Mouse (Mus musculus) liver, embryonic 14.5 days (tissue): ENCODE measurements at regions not wholly inside any gene's neighbourhood (a gene's known extent, or its start where the extent isn't known, plus 50 kb on each side); places are given as distances from the start of the nearest gene placed in this dataset.

Experiments used
- ATAC-seq: fragments of 200-750 bp; cut with Nextera tagmentation; 2 replicates; pipeline ENCODE4 v1.8.0; 2017; ENCODE audit warnings: moderate number of reproducible peaks, mild to moderate bottlenecking, moderate library complexity; ENCODE audit not compliant: insufficient read depth
- DNase-seq, 3 experiments: peaks; one replicate each; pipeline ENCODE4 v3.0.0-alpha.2; 2012 to 2013; ENCODE audit warnings: low read depth in 3 of 3, low spot score in 3 of 3
- H3K27ac ChIP-seq: fragments of 300-500 bp; sonication (generic); 2 replicates; pipeline ENCODE4 v1.5.1; 2014; ENCODE audit warnings: moderate library complexity, mild to moderate bottlenecking, control low read depth, inconsistent platforms
- H3K27me3 ChIP-seq: fragments of 300-500 bp; sonication (generic); 2 replicates; pipeline ENCODE4 v1.6.1; 2014; ENCODE audit warnings: mild to moderate bottlenecking, low read length, moderate library complexity; ENCODE audit not compliant: control insufficient read depth, insufficient read depth
- H3K36me3 ChIP-seq: fragments of 300-500 bp; sonication (generic); replicated peaks from 2 replicates; pipeline ENCODE4 v1.6.1; 2014; ENCODE audit warnings: low read depth; ENCODE audit not compliant: control insufficient read depth, insufficient read depth
- H3K4me1 ChIP-seq, 2 experiments: fragments of 200-500 bp in 1 of 2; fragments of 300-500 bp in 1 of 2; sonication (generic) in 1 of 2; replicated peaks; 2 replicates each; pipeline ENCODE4 v1.6.1; 2012 to 2014; ENCODE audit warnings: antibody characterized with exemption in 1 of 2, inconsistent platforms in 1 of 2, low read length in 1 of 2; ENCODE audit not compliant: control insufficient read depth in 2 of 2, insufficient read depth in 2 of 2
- H3K4me2 ChIP-seq: fragments of 300-500 bp; sonication (generic); 2 replicates; pipeline ENCODE4 v1.6.1; 2014; ENCODE audit warnings: low read depth, mild to moderate bottlenecking, control low read depth, moderate library complexity
- H3K4me3 ChIP-seq, 2 experiments: fragments of 200-500 bp in 1 of 2; fragments of 300-500 bp in 1 of 2; sonication (generic) in 1 of 2; 2 replicates each; pipeline ENCODE4 v1.5.1; 2012 to 2014; ENCODE audit warnings: low read depth in 2 of 2, low read length in 2 of 2, mild to moderate bottlenecking in 2 of 2, control low read depth in 1 of 2, inconsistent platforms in 1 of 2, moderate library complexity in 1 of 2; ENCODE audit not compliant: insufficient read depth in 1 of 2
- H3K9ac ChIP-seq: fragments of 300-500 bp; sonication (generic); replicated peaks from 2 replicates; pipeline ENCODE4 v1.6.1; 2014; ENCODE audit warnings: mild to moderate bottlenecking, control low read depth, moderate library complexity
- H3K9me3 ChIP-seq: fragments of 300-500 bp; sonication (generic); 2 replicates; pipeline ENCODE4 v1.6.1; 2016; ENCODE audit warnings: low read length, mixed read lengths; ENCODE audit not compliant: control insufficient read depth
- CTCF ChIP-seq: IDR thresholded peaks from 2 replicates; pipeline ENCODE4 v1.5.1; 2016; ENCODE audit warnings: antibody characterized with exemption, low read depth, control low read depth
- EP300 ChIP-seq: IDR thresholded peaks from 2 replicates; pipeline ENCODE4 v1.6.1; 2016; ENCODE audit warnings: antibody characterized with exemption, low read depth
- WGBS: fragments of 180-500 bp; shearing (Covaris S2); extraction: QIAGEN DNeasy Blood & Tissue Kit; methylation state at CpG from one replicate; pipeline ENCODE4 v1.1.7; 2014; ENCODE audit not compliant: insufficient replicate concordance; 5-methylcytosine and 5-hydroxymethylcytosine counted together

DNA sequence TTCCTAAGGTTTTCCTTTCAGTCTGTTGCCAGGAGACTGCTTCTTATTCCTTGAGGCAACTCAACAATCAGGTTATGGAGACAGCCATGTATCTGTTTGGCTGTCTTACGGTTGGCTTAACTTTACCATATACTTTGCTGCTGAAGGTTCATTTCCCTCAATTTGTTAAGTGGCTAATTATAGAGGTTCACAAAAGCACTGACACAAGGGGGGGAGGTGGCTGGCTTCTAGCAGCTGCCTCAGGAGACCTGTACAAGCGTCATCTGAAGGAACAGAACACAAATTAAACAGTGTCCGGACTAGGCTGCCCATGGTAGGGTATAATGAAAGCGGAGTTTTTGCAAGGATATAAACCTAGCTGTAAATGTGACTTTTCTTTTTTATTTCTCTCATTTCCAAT lies 305.0 kb upstream of the Rnf219 start:
- no peak overlapping the region for H3K27ac ChIP-seq
- no peak overlapping the region for H3K4me2 ChIP-seq
- H3K36me3 ChIP-seq, result no peaks in the 10 kb centered on the region
- no peak for DNase-seq
- no peaks in the 10 kb centered on the region for H3K9me3 ChIP-seq
- H3K4me3 ChIP-seq, result no peak overlapping the region
- no peaks in the 10 kb centered on the region for H3K4me1 ChIP-seq
- H3K27me3 ChIP-seq, result no peaks in the 10 kb centered on the region
- H3K9ac ChIP-seq, result no peak overlapping the region
- 67% methylated on average over 4 of the region's 4 CpGs for WGBS
- TF ChIP-seq EP300 (no peak), CTCF (no peak)
- no peak for ATAC-seq

DNA sequence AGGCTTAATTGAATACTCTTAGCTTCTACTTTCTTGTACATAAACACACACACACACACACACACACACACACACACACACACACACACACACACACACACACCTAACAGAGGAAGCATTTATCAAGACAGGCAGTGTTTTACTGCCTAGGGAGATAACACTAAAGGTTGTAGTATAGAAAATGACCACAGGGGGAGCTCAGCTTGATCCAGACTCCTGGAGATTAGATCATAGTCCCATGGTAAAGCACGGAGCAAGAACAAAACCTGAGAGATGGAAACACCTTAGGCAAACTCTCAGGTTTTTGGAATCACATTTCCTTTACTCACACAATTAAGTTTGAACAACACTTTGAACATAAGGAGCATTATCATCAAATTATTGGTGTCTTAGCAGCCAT lies 302.5 kb upstream of the Rnf219 start:
- ATAC-seq (no peak), DNase-seq (no peak)
- Histone ChIP-seq H3K36me3 (no peaks in the 10 kb centered on the region), H3K9me3 (no peaks in the 10 kb centered on the region), H3K9ac (no peak overlapping the region), H3K4me2 (no peak overlapping the region), H3K4me3 (no peak overlapping the region), H3K4me1 (no peaks in the 10 kb centered on the region), H3K27ac (no peak overlapping the region), H3K27me3 (no peaks in the 10 kb centered on the region)
- 57% methylated on average over 1 of the region's 1 CpGs for WGBS
- TF ChIP-seq CTCF (no peak), EP300 (no peak)

DNA sequence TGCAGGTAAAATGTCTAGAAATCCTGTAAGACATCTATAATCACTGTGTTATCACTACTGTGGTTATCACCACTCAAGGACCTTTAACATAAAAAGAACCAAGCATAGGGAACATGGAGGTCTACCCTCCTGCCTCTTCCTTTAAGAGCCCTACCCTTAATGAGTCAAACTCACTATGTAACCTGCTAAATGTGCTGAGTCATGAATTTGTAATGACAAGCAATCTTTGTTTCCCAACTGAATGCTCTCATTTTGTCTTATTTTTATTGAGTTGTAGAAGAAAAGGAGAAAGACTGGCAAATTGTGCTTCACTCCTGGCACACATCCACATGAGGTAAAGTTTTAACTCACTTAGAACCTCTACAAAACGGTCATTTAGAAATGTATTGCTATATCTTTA lies 301.8 kb upstream of the Rnf219 start:
- no peak overlapping the region for H3K4me2 ChIP-seq
- WGBS, result 56% methylated on average over 1 of the region's 1 CpGs
- no peak for DNase-seq
- H3K9ac ChIP-seq, result no peak overlapping the region
- no peak overlapping the region for H3K27ac ChIP-seq
- no peaks in the 10 kb centered on the region for H3K36me3 ChIP-seq
- H3K27me3 ChIP-seq, result no peaks in the 10 kb centered on the region
- ATAC-seq, result no peak
- no peak overlapping the region for H3K4me3 ChIP-seq
- H3K4me1 ChIP-seq, result no peaks in the 10 kb centered on the region
- H3K9me3 ChIP-seq, result no peaks in the 10 kb centered on the region
- TF ChIP-seq CTCF (no peak), EP300 (no peak)

DNA sequence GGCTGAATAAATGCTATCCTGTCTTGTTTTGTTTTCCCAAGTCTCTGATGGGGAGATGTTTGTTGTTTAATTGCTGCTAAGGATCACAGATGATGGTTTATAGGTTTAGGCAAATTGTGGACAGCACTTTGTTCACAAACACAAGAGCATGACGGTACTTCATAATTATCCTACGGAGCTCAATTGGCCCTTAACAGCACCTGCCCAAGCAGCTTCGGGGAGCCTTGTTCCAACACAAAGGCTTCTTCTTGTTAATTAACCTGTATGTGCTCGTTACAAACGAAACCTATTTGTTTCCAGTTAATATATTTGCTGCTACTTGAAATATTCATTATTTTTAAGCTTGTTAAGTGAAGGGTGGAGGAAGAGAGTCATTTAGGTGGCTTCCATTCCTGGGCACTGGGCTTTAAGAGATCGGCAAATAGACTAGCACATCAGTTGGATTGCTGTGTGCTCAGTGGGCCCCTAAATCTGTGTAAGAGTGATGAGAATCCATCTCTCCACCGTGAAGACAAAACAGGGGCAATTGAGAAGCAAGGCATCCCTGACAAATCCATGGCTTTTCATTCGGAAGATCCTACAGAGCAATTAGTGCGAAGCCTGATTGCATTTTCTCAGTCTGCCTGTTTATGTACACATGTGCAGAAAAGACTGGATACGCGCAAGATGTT lies 299.6 kb upstream of the Rnf219 start:
- no peak for TF ChIP-seq EP300
- TF ChIP-seq CTCF, result no peak
- no peak overlapping the region for H3K4me3 ChIP-seq
- no peak overlapping the region for H3K4me2 ChIP-seq
- ATAC-seq (no peak), DNase-seq (no peak)
- no peaks in the 10 kb centered on the region for H3K27me3 ChIP-seq
- no peaks in the 10 kb centered on the region for H3K36me3 ChIP-seq
- H3K9ac ChIP-seq, result no peak overlapping the region
- no peaks in the 10 kb centered on the region for H3K9me3 ChIP-seq
- 72% methylated on average over 11 of the region's 11 CpGs for WGBS
- no peak overlapping the region for H3K27ac ChIP-seq
- H3K4me1 ChIP-seq, result no peaks in the 10 kb centered on the region

DNA sequence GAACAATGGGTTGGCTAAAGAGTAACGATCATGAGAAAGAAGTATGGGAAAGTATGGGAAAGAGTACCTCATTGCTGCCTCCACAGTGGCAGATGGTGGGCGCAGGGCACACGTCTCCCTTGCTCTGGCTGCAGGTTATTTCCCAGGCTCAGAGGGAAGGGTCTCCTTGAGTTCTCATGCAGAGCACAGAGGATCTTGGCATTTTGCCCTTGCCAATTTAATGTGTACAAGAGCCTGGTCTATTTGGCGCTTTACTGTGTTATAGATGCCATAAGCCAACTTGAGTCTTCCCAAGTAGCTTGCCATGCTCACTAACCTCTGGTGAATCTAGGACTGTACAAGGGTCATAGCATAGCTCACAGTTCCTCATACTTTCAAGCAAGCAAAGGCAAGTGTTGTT lies 296.7 kb upstream of the Rnf219 start:
- Histone ChIP-seq H3K27me3 (no peaks in the 10 kb centered on the region), H3K4me1 (no peaks in the 10 kb centered on the region), H3K27ac (no peak overlapping the region), H3K36me3 (no peaks in the 10 kb centered on the region), H3K9ac (no peak overlapping the region), H3K9me3 (no peaks in the 10 kb centered on the region), H3K4me2 (no peak overlapping the region), H3K4me3 (no peak overlapping the region)
- WGBS, result 71% methylated on average over 4 of the region's 4 CpGs
- TF ChIP-seq EP300, result no peak
- no peak for TF ChIP-seq CTCF
- ATAC-seq, result no peak
- DNase-seq, result no peak
